Mouse (Mus musculus) midbrain, embryonic 12.5 days (tissue): ENCODE data around the gene Rpl23a. TPM values are rescaled to one million over a fixed set of nuclear protein-coding genes. Genes with fewer than 3 reads are reported as not detected.

Source experiments
- ATAC-seq: fragments of 200-750 bp; cut with Nextera tagmentation; 2 replicates; pipeline ENCODE4 v1.8.0; 2017; ENCODE audit warnings: low read depth, moderate TSS enrichment, moderate library complexity; ENCODE audit not compliant: low FRiP score
- H3K27ac ChIP-seq: fragments of 300-500 bp; sonication (generic); replicated peaks from 2 replicates; pipeline ENCODE4 v1.5.1; 2016; ENCODE audit warnings: mild to moderate bottlenecking
- H3K27me3 ChIP-seq: fragments of 300-500 bp; sonication (generic); 2 replicates; pipeline ENCODE4 v1.6.1; 2016; ENCODE audit warnings: mild to moderate bottlenecking
- H3K36me3 ChIP-seq: fragments of 300-500 bp; sonication (generic); 2 replicates; pipeline ENCODE4 v1.6.1; 2016
- H3K4me1 ChIP-seq: fragments of 300-500 bp; sonication (generic); 2 replicates; pipeline ENCODE4 v1.6.1; 2016
- H3K4me2 ChIP-seq: fragments of 300-500 bp; sonication (generic); replicated peaks from 2 replicates; pipeline ENCODE4 v1.6.1; 2016; ENCODE audit warnings: mild to moderate bottlenecking, moderate library complexity
- H3K4me3 ChIP-seq: fragments of 300-500 bp; sonication (generic); 2 replicates; pipeline ENCODE4 v1.5.1; 2016; ENCODE audit warnings: mild to moderate bottlenecking
- H3K9ac ChIP-seq: fragments of 300-500 bp; sonication (generic); replicated peaks from 2 replicates; pipeline ENCODE4 v1.6.1; 2016; ENCODE audit warnings: mild to moderate bottlenecking, moderate library complexity
- H3K9me3 ChIP-seq: fragments of 300-500 bp; sonication (generic); 2 replicates; pipeline ENCODE4 v1.6.1; 2016; ENCODE audit warnings: mild to moderate bottlenecking
- WGBS: fragments of 180-500 bp; shearing (Covaris S2); methylation state at CpG from one replicate; pipeline ENCODE4 v1.1.7; 2016; 5-methylcytosine and 5-hydroxymethylcytosine counted together
- polyA plus RNA-seq: library from polyadenylated mRNA; unstranded; fragments of >200 nt; fragmentation: Nextera tagmentation; extraction: Ambion mirVana; gene quantifications from 2 replicates; pipeline ENCODE4 v1.2.1, GENCODE M21; 2016

Rpl23a gene
- polyA plus RNA-seq, 1 experiment from 2014 or later = 905 TPM

DNA sequence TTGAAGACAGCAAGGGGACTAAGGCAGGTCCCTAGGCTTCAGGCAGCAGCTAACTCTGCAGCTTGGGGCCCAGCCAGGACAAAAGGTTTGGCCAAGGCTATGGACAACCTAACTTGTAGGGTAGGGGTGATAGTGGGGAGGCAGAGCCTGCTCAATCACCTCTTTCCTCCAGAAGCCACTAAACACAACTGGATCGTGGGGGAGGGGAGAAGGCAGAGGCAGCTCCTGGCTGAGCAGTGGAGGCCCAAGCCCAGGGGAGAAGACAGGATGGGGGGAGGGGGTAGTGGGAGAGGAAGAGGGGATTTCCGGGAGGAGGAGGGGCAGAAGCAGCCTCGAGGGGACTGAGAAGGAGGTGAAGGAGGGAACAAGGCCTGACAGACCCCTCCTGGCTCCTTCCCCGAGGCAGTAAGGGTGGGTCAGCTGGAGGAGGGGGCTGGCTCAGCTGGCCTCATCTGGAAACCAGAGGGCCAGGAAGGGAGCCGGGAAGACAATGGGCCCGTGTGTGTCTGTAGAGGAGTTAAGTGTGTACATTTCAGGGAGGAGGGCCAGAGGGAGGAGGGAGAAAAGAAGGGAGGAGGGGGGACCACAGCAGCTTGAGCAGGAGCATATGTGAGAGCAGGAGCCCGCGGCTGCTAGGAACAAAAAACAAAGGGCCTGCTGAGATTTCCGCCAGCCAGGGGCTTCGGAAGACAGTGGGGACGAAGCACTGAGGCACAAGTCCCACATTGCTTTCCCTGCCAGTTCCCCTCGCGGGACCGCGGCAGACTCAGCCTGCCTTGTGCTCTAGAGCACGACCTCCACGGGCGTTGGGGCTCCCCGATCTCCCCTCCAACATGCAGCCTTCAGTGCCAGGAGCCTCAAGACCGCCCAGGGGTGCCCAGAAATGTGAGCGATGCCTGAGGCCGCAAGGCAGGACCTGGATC lies 19.4 kb downstream of the Rpl23a start:
- under 1% methylated on average over 22 of the region's 22 CpGs for WGBS
- Histone ChIP-seq H3K4me1 (peaks cover 34% of the 10 kb centered on the region), H3K9me3 (no peaks in the 10 kb centered on the region), H3K4me3 (peak overlapping the region; percentile 100), H3K27ac (peak overlapping the region; percentile 99), H3K4me2 (peak overlapping the region; percentile 75), H3K27me3 (peaks cover 17% of the 10 kb centered on the region), H3K9ac (peak overlapping the region; percentile 99), H3K36me3 (peaks cover 37% of the 10 kb centered on the region)
- peak; percentile 70 for ATAC-seq

DNA sequence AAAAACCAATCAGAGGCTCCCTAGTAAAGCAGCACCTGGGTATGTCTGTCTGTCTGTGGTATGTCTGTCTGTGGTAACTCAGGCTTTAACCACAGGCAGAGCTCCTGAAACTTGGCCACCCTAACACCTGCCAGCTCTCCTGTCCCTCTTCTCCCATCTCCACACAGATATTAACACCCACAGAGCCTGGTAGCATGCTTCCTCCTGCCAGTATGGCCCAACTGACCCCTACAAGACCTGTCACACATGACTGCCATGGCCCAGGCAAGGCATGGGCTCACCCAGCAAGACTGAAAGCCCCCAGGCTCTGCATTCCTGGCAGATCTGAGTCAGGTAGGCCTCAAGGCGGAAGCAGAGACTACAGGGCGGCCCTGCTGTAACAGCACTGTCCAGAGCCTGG lies 20.3 kb downstream of the Rpl23a start:
- peak overlapping the region; percentile 99 for H3K9ac ChIP-seq
- ATAC-seq = 0 out of 2 replicates have a peak, but pooled peaks have one; percentile 3
- H3K36me3 ChIP-seq = peaks cover 46% of the 10 kb centered on the region
- peak overlapping the region; percentile 75 for H3K4me2 ChIP-seq
- WGBS = 72% methylated on average over 2 of the region's 2 CpGs
- peak overlapping the region; percentile 100 for H3K4me3 ChIP-seq
- H3K27ac ChIP-seq = peak overlapping the region; percentile 99
- peaks cover 16% of the 10 kb centered on the region for H3K27me3 ChIP-seq
- peaks cover 34% of the 10 kb centered on the region for H3K4me1 ChIP-seq
- H3K9me3 ChIP-seq = no peaks in the 10 kb centered on the region

DNA sequence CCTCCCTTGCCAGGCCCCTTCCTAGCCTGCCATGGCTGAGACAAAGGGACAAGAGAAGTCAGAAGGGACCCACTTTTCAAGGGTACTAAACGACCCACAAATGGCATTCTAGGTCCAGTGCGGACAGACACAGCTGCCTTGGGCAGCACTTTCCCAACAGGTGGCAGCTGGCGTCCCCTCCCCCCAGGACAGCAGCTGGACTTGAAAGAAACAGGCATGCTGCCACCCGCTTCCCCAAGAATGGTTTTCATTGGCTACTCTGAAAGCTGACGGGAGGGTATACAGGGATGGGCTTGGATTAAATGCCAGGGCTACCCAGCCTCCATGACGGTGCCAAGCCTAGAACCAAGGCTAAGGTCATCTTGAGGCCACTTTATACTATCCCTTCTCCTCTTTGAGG lies 20.9 kb downstream of the Rpl23a start:
- Histone ChIP-seq H3K4me1 (peaks cover 34% of the 10 kb centered on the region), H3K4me3 (peak overlapping the region; percentile 100), H3K9ac (peak overlapping the region; percentile 99; the same call in 1 of the 2 replicates), H3K4me2 (peak overlapping the region; percentile 75), H3K27ac (peak overlapping the region; percentile 99), H3K27me3 (peaks cover 11% of the 10 kb centered on the region), H3K9me3 (no peaks in the 10 kb centered on the region), H3K36me3 (peaks cover 51% of the 10 kb centered on the region)
- 59% methylated on average over 6 of the region's 6 CpGs for WGBS
- no peak for ATAC-seq

DNA sequence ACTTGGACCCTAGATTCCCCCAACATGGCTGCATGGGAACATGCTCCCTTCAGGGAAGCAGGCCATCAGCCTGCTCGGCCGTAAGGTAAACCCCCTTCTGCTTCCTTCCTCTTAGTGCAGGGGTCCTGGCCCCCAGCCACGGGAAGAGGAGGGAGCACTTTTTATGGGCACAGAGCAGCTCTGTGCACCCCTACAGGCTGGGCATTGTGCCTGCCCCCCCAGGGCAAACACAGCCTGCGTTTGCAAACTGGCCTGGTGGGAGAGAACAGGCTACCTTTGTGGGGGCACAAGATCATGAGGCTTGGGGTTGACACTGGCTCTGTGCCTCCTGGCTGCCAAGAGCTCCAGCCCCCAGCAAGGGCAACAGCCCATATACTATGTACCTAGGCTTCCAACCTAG lies 21.4 kb downstream of the Rpl23a start:
- H3K4me1 ChIP-seq = peaks cover 34% of the 10 kb centered on the region
- peak overlapping the region; percentile 99 for H3K27ac ChIP-seq
- H3K9ac ChIP-seq = no peak overlapping the region
- H3K4me2 ChIP-seq = no peak overlapping the region
- H3K9me3 ChIP-seq = no peaks in the 10 kb centered on the region
- H3K4me3 ChIP-seq = 0 out of 2 replicates have a peak overlapping the region, but pooled peaks have one; percentile 100
- WGBS = 76% methylated on average over 4 of the region's 4 CpGs
- ATAC-seq = no peak
- peaks cover 54% of the 10 kb centered on the region for H3K36me3 ChIP-seq
- peaks cover 6% of the 10 kb centered on the region for H3K27me3 ChIP-seq

DNA sequence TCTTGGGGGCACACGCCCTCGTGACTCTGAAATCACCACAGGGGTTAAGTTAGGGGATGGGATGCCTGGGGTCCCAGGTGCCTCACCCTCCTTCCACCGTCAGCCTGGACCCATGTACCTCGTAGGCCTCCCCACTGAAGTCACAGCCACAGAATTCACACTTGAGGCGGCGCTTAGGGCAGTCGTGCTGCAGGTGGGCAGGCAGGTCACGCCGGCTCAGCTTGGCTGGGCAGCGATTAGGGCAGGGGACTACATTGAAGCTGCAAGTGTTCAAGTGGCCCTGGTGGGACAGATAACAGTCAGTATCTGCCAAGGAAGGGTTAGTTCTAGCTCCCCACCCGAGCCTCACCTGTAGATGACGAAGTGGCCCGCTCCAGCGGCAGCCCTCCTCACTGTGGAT lies 22.2 kb downstream of the Rpl23a start:
- no peak overlapping the region for H3K4me3 ChIP-seq
- peaks cover 58% of the 10 kb centered on the region for H3K36me3 ChIP-seq
- no peak for ATAC-seq
- H3K9me3 ChIP-seq = no peaks in the 10 kb centered on the region
- H3K27ac ChIP-seq = no peak overlapping the region
- peaks cover 34% of the 10 kb centered on the region for H3K4me1 ChIP-seq
- H3K4me2 ChIP-seq = no peak overlapping the region
- no peak overlapping the region for H3K9ac ChIP-seq
- WGBS = 95% methylated on average over 14 of the region's 14 CpGs
- H3K27me3 ChIP-seq = no peaks in the 10 kb centered on the region

DNA sequence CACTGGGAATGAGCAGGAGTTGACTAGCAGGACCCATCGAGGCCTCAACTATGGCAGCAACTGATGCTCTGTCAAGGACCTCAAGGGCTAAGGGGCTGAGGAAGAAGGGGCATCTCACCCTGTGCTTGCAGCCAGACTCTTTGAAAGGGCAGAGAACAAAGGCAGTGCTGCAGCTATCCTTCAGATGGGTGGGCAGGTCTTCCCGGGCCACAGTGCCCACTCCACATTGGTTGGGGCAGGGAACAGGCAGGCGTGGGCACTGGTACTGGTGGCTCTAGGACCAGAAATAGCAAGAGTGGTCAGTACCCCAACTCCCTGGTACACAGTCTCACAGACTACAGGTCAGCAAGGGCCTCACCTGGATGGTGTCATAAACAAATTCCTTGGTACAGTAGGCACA lies 22.7 kb downstream of the Rpl23a start:
- no peak overlapping the region for H3K4me3 ChIP-seq
- no peak overlapping the region for H3K27ac ChIP-seq
- no peak overlapping the region for H3K4me2 ChIP-seq
- WGBS = 85% methylated on average over 3 of the region's 3 CpGs
- no peak overlapping the region for H3K9ac ChIP-seq
- no peaks in the 10 kb centered on the region for H3K27me3 ChIP-seq
- H3K36me3 ChIP-seq = peaks cover 63% of the 10 kb centered on the region
- H3K4me1 ChIP-seq = peaks cover 29% of the 10 kb centered on the region
- no peak for ATAC-seq
- H3K9me3 ChIP-seq = no peaks in the 10 kb centered on the region

DNA sequence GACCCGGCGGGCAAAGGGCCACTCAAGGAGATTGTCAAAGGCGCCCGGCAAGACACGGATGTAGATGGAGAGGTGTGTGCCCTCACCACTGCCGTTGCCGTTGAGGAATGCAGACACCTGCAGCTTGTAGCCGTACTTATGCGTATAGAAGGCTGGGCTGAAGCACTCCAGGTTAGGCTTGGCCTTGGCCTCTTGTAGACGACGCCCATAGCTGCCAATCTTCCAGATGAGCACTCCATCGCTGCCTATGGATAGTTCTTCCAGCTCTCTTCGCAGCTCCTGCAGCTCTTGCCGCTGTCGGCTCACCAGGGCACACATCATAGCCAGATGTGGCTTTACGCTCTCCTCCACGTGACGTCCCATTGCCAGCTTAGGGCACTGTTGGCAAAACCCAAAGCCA lies 23.2 kb downstream of the Rpl23a start:
- H3K4me2 ChIP-seq = no peak overlapping the region
- no peak for ATAC-seq
- H3K27ac ChIP-seq = no peak overlapping the region
- H3K9me3 ChIP-seq = no peaks in the 10 kb centered on the region
- WGBS = 91% methylated on average over 18 of the region's 18 CpGs
- peaks cover 27% of the 10 kb centered on the region for H3K4me1 ChIP-seq
- H3K36me3 ChIP-seq = peaks cover 67% of the 10 kb centered on the region
- H3K9ac ChIP-seq = no peak overlapping the region
- no peak overlapping the region for H3K4me3 ChIP-seq
- H3K27me3 ChIP-seq = no peaks in the 10 kb centered on the region

DNA sequence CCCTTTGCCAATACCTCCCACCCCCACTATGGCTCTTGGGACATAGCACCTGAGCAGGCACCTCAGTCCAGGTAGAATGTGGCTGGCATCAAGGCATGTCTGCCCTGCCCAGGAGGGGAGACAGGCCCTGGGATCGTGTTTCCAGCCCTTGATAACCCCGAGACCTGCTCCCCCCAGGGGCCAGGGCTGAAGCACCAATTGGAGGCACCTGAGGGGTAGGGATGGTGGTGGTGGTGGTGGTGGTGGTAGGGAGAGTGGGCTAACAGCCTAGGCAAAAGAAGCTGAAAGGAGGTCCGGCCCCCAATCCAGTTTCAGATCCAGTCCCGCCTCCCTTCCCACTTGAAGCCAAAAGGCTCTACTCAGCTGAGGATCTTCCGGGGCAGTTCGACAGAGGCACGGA lies 23.8 kb downstream of the Rpl23a start:
- no peaks in the 10 kb centered on the region for H3K9me3 ChIP-seq
- H3K4me2 ChIP-seq = no peak overlapping the region
- ATAC-seq = no peak
- no peak overlapping the region for H3K9ac ChIP-seq
- H3K27ac ChIP-seq = no peak overlapping the region
- H3K27me3 ChIP-seq = no peaks in the 10 kb centered on the region
- H3K36me3 ChIP-seq = peaks cover 72% of the 10 kb centered on the region
- 78% methylated on average over 7 of the region's 7 CpGs for WGBS
- H3K4me3 ChIP-seq = no peak overlapping the region
- H3K4me1 ChIP-seq = peaks cover 27% of the 10 kb centered on the region

DNA sequence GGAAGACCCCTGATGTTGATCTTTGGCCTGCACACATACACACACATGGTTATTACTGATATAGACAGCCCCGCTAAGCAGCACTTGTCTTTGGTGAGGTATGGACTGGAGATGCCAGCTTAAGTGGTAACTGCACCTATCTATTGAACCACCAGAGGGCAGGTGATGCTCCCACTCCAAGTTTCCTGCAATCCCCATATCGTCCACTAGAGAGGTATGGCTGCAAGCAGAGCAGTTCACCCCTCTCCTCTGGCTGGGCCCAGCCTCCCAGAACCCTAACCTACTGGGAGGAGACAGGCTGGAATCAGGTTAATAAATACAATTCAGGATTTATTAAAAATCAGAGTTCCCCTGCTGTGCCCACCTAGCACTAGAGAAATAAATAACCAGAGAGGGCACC lies 24.3 kb downstream of the Rpl23a start:
- Histone ChIP-seq H3K9me3 (no peaks in the 10 kb centered on the region), H3K4me3 (no peak overlapping the region), H3K27ac (no peak overlapping the region), H3K4me2 (no peak overlapping the region), H3K4me1 (peaks cover 30% of the 10 kb centered on the region), H3K27me3 (no peaks in the 10 kb centered on the region), H3K36me3 (peaks cover 77% of the 10 kb centered on the region), H3K9ac (no peak overlapping the region)
- ATAC-seq = peak; percentile 11; the same call in 1 of the 2 replicates
- 35% methylated on average over 2 of the region's 2 CpGs for WGBS

DNA sequence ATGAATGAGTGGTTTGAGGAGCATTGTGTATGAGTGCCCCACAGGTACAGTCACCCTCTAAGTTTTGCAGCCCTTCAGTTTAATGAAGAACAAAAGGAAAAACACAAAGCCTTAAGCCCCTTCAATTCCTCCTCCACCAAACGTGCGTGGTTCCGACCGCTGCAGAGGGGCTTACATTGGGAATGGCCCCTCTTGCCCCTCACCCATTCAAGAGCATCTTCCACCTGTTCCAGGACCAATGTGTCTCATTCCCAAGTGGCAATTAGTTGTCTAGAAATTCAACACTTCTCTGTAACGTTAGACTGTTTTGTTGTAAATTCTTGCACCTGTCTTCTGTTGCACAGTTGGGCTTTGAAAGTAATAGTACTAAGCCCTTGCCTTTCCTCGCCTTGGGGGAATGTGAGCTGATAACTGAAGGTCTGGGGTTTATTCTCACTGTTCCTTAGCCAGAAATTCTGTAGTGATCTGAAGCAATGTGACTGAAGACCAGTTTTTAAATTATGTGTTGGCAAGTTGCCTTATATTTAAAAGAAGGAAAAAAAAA lies 27.2 kb downstream of the Rpl23a start:
- no peak overlapping the region for H3K4me2 ChIP-seq
- no peak for ATAC-seq
- H3K4me1 ChIP-seq = peaks cover 20% of the 10 kb centered on the region; the same call in 1 of the 2 replicates
- H3K27me3 ChIP-seq = no peaks in the 10 kb centered on the region
- peaks cover 71% of the 10 kb centered on the region for H3K36me3 ChIP-seq
- WGBS = 64% methylated on average over 6 of the region's 6 CpGs
- H3K9ac ChIP-seq = no peak overlapping the region
- no peak overlapping the region for H3K4me3 ChIP-seq
- H3K9me3 ChIP-seq = no peaks in the 10 kb centered on the region
- no peak overlapping the region for H3K27ac ChIP-seq

DNA sequence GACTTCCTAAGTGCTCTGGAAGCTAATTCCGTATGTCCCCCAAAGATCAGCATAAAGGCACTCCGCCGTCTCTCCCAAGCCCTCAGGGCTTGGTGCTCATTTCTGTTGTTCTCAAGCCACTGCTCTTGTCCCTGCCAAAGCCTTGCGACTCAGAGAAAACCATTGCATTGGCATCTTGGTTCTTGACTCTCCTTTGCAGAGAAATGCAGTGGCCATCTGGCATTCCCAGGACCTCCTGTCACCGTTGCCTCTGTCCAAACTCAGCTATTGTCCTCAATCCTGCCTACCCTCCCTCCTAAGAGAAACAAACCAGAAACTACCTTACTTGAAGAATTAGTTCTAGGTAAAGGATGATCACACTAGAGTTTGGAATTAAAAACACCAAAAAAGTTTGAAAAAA lies 27.7 kb downstream of the Rpl23a start:
- ATAC-seq = no peak
- Histone ChIP-seq H3K4me3 (no peak overlapping the region), H3K27ac (no peak overlapping the region), H3K9me3 (no peaks in the 10 kb centered on the region), H3K27me3 (no peaks in the 10 kb centered on the region), H3K9ac (no peak overlapping the region), H3K4me2 (no peak overlapping the region), H3K4me1 (peaks cover 20% of the 10 kb centered on the region; the same call in 1 of the 2 replicates), H3K36me3 (peaks cover 71% of the 10 kb centered on the region)
- WGBS = 87% methylated on average over 5 of the region's 5 CpGs

DNA sequence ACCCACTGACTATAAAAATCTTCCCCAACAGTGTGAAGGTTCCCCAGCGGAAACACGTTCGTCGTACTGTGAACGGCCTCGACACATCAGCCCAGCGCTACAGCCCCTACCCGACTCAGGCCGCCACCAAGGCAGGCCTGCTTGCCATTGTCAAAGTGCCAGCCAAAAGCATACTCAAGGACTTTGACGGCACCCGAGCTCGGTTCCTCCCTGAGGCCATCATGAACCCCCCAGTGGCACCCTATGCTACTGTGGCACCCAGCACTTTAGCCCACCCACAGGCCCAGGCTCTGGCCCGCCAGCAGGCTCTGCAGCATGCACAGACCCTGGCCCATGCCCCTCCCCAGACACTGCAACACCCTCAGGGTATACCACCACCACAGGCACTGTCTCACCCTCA lies 29.6 kb downstream of the Rpl23a start:
- Histone ChIP-seq H3K27ac (no peak overlapping the region), H3K27me3 (no peaks in the 10 kb centered on the region), H3K36me3 (peaks cover 68% of the 10 kb centered on the region), H3K4me1 (0 out of 2 replicates have a peak, but pooled peaks cover 13% of the 10 kb centered on the region), H3K4me2 (no peak overlapping the region), H3K4me3 (no peak overlapping the region), H3K9ac (no peak overlapping the region), H3K9me3 (no peaks in the 10 kb centered on the region)
- ATAC-seq = no peak
- 90% methylated on average over 13 of the region's 13 CpGs for WGBS
